Mouse (Mus musculus): ENCODE measurements around the gene Gnb4. TPM values are rescaled to one million over a fixed set of nuclear protein-coding genes. Genes with fewer than 3 reads are reported as not detected.

The Gnb4 gene
- polyA plus RNA-seq, 1 experiment from 2014 or later: 59.4 TPM

- 64% methylated on average over 5 of the region's 5 CpGs for WGBS (ENCODE audit: insufficient replicate concordance)
- Histone ChIP-seq H3K4me3 (ENCODE audit: low read depth, low read length) (no peak overlapping the region), H3K27me3 (ENCODE audit: control insufficient read depth, insufficient read depth, low read length) (no peaks in the 10 kb centered on the region), H3K9ac (ENCODE audit: low read depth, low read length) (no peak overlapping the region), H3K9me3 (replicated peaks; ENCODE audit: control insufficient read depth, low read length) (no peaks in the 10 kb centered on the region), H3K4me1 (ENCODE audit: control insufficient read depth, insufficient read depth, low read length) (no peaks in the 10 kb centered on the region), H3K27ac (ENCODE audit: low read depth, low read length) (no peak overlapping the region), H3K4me2 (no peak overlapping the region), H3K36me3 (ENCODE audit: control insufficient read depth, insufficient read depth, low read length) (peaks cover 8% of the 10 kb centered on the region)
- ATAC-seq (replicated peaks; ENCODE audit: insufficient number of reproducible peaks, low FRiP score, low TSS enrichment): no peak
Measured at GRCm38 (mm10) chr3:32578772-32579171, 37.6 kb downstream of the Gnb4 start.

GRCm38 (mm10) chr3:32575151-32575550, 41.2 kb downstream of the Gnb4 start:
- H3K27ac ChIP-seq (ENCODE audit: low read depth, low read length): no peak overlapping the region
- H3K27me3 ChIP-seq (ENCODE audit: control insufficient read depth, insufficient read depth, low read length): no peaks in the 10 kb centered on the region
- peaks cover 11% of the 10 kb centered on the region for H3K36me3 ChIP-seq (ENCODE audit: control insufficient read depth, insufficient read depth, low read length)
- no peak overlapping the region for H3K9ac ChIP-seq (ENCODE audit: low read depth, low read length)
- no peaks in the 10 kb centered on the region for H3K9me3 ChIP-seq (replicated peaks; ENCODE audit: control insufficient read depth, low read length)
- H3K4me1 ChIP-seq (ENCODE audit: control insufficient read depth, insufficient read depth, low read length): no peaks in the 10 kb centered on the region
- no peak for ATAC-seq (replicated peaks; ENCODE audit: insufficient number of reproducible peaks, low FRiP score, low TSS enrichment)
- no peak overlapping the region for H3K4me2 ChIP-seq
- H3K4me3 ChIP-seq (ENCODE audit: low read depth, low read length): no peak overlapping the region
- WGBS (ENCODE audit: insufficient replicate concordance): 92% methylated on average over 3 of the region's 3 CpGs

GRCm38 (mm10) chr3:32573881-32574280, 42.5 kb downstream of the Gnb4 start:
- Histone ChIP-seq H3K9me3 (replicated peaks; ENCODE audit: control insufficient read depth, low read length) (no peaks in the 10 kb centered on the region), H3K4me2 (no peak overlapping the region), H3K9ac (ENCODE audit: low read depth, low read length) (no peak overlapping the region), H3K27me3 (ENCODE audit: control insufficient read depth, insufficient read depth, low read length) (no peaks in the 10 kb centered on the region), H3K27ac (ENCODE audit: low read depth, low read length) (no peak overlapping the region), H3K4me1 (ENCODE audit: control insufficient read depth, insufficient read depth, low read length) (no peaks in the 10 kb centered on the region), H3K36me3 (ENCODE audit: control insufficient read depth, insufficient read depth, low read length) (peaks cover 23% of the 10 kb centered on the region), H3K4me3 (ENCODE audit: low read depth, low read length) (no peak overlapping the region)
- 85% methylated on average over 9 of the region's 9 CpGs for WGBS (ENCODE audit: insufficient replicate concordance)
- ATAC-seq (replicated peaks; ENCODE audit: insufficient number of reproducible peaks, low FRiP score, low TSS enrichment): no peak

GRCm38 (mm10) chr3:32573086-32573485, 43.3 kb downstream of the Gnb4 start:
- H3K27me3 ChIP-seq (ENCODE audit: control insufficient read depth, insufficient read depth, low read length): no peaks in the 10 kb centered on the region
- 92% methylated on average over 2 of the region's 2 CpGs for whole genome bisulfite sequencing (ENCODE audit: insufficient replicate concordance)
- no peak overlapping the region for H3K4me2 ChIP-seq
- H3K4me3 ChIP-seq (ENCODE audit: low read depth, low read length): no peak overlapping the region
- ATAC-seq (replicated peaks; ENCODE audit: insufficient number of reproducible peaks, low FRiP score, low TSS enrichment): no peak
- no peak overlapping the region for H3K9ac ChIP-seq (ENCODE audit: low read depth, low read length)
- H3K9me3 ChIP-seq (replicated peaks; ENCODE audit: control insufficient read depth, low read length): no peaks in the 10 kb centered on the region
- H3K27ac ChIP-seq (ENCODE audit: low read depth, low read length): no peak overlapping the region
- no peaks in the 10 kb centered on the region for H3K4me1 ChIP-seq (ENCODE audit: control insufficient read depth, insufficient read depth, low read length)
- peaks cover 28% of the 10 kb centered on the region for H3K36me3 ChIP-seq (ENCODE audit: control insufficient read depth, insufficient read depth, low read length)

GRCm38 (mm10) chr3:32563401-32563800, 53.0 kb downstream of the Gnb4 start:
- Histone ChIP-seq H3K9me3 (replicated peaks; ENCODE audit: control insufficient read depth, low read length) (no peaks in the 10 kb centered on the region), H3K4me1 (ENCODE audit: control insufficient read depth, insufficient read depth, low read length) (no peaks in the 10 kb centered on the region), H3K36me3 (ENCODE audit: control insufficient read depth, insufficient read depth, low read length) (peaks cover 35% of the 10 kb centered on the region), H3K9ac (ENCODE audit: low read depth, low read length) (no peak overlapping the region), H3K27ac (ENCODE audit: low read depth, low read length) (no peak overlapping the region), H3K27me3 (ENCODE audit: control insufficient read depth, insufficient read depth, low read length) (no peaks in the 10 kb centered on the region), H3K4me3 (ENCODE audit: low read depth, low read length) (no peak overlapping the region), H3K4me2 (no peak overlapping the region)
- ATAC-seq (replicated peaks; ENCODE audit: insufficient number of reproducible peaks, low FRiP score, low TSS enrichment): no peak
- 93% methylated on average over 6 of the region's 6 CpGs for WGBS (ENCODE audit: insufficient replicate concordance)

- H3K4me1 ChIP-seq (ENCODE audit: control insufficient read depth, insufficient read depth, low read length): no peaks in the 10 kb centered on the region
- ATAC-seq (replicated peaks; ENCODE audit: insufficient number of reproducible peaks, low FRiP score, low TSS enrichment): no peak
- H3K4me2 ChIP-seq: no peak overlapping the region
- no peak overlapping the region for H3K27ac ChIP-seq (ENCODE audit: low read depth, low read length)
- H3K9ac ChIP-seq (ENCODE audit: low read depth, low read length): no peak overlapping the region
- H3K36me3 ChIP-seq (ENCODE audit: control insufficient read depth, insufficient read depth, low read length): peaks cover 12% of the 10 kb centered on the region
- no peaks in the 10 kb centered on the region for H3K27me3 ChIP-seq (ENCODE audit: control insufficient read depth, insufficient read depth, low read length)
- no peak overlapping the region for H3K4me3 ChIP-seq (ENCODE audit: low read depth, low read length)
- 96% methylated on average over 1 of the region's 1 CpGs for WGBS (ENCODE audit: insufficient replicate concordance)
- no peaks in the 10 kb centered on the region for H3K9me3 ChIP-seq (replicated peaks; ENCODE audit: control insufficient read depth, low read length)
Measured at GRCm38 (mm10) chr3:32553061-32553460, 63.3 kb downstream of the Gnb4 start.

- ATAC-seq (replicated peaks; ENCODE audit: insufficient number of reproducible peaks, low FRiP score, low TSS enrichment): no peak
- H3K4me1 ChIP-seq (ENCODE audit: control insufficient read depth, insufficient read depth, low read length): no peaks in the 10 kb centered on the region
- no peak overlapping the region for H3K27ac ChIP-seq (ENCODE audit: low read depth, low read length)
Measured at GRCm38 (mm10) chr3:32538091-32538490, 78.3 kb downstream of the Gnb4 start.

GRCm38 (mm10) chr3:32537556-32537955, 78.8 kb downstream of the Gnb4 start:
- no peak overlapping the region for H3K9ac ChIP-seq (ENCODE audit: low read depth, low read length)
- no peak overlapping the region for H3K4me3 ChIP-seq (ENCODE audit: low read depth, low read length)
- no peaks in the 10 kb centered on the region for H3K9me3 ChIP-seq (replicated peaks; ENCODE audit: control insufficient read depth, low read length)
- no peak overlapping the region for H3K4me2 ChIP-seq
- no peaks in the 10 kb centered on the region for H3K27me3 ChIP-seq (ENCODE audit: control insufficient read depth, insufficient read depth, low read length)
- H3K36me3 ChIP-seq (ENCODE audit: control insufficient read depth, insufficient read depth, low read length): peaks cover 3% of the 10 kb centered on the region; the same call in 1 of the 2 replicates
- no peaks in the 10 kb centered on the region for H3K4me1 ChIP-seq (ENCODE audit: control insufficient read depth, insufficient read depth, low read length)
- no peak overlapping the region for H3K27ac ChIP-seq (ENCODE audit: low read depth, low read length)
- no peak for ATAC-seq (replicated peaks; ENCODE audit: insufficient number of reproducible peaks, low FRiP score, low TSS enrichment)
- 67% methylated on average over 1 of the region's 1 CpGs for WGBS (ENCODE audit: insufficient replicate concordance)

More at GRCm38 (mm10) chr3:32538091-32538490, 78.3 kb downstream of the Gnb4 start:
- no peak overlapping the region for H3K4me2 ChIP-seq
- H3K4me3 ChIP-seq (ENCODE audit: low read depth, low read length): no peak overlapping the region
- WGBS (ENCODE audit: insufficient replicate concordance): 85% methylated on average over 5 of the region's 5 CpGs
- H3K9me3 ChIP-seq (replicated peaks; ENCODE audit: control insufficient read depth, low read length): no peaks in the 10 kb centered on the region
- H3K9ac ChIP-seq (ENCODE audit: low read depth, low read length): no peak overlapping the region
- no peaks in the 10 kb centered on the region for H3K27me3 ChIP-seq (ENCODE audit: control insufficient read depth, insufficient read depth, low read length)
- peaks cover 3% of the 10 kb centered on the region; the same call in 1 of the 2 replicates for H3K36me3 ChIP-seq (ENCODE audit: control insufficient read depth, insufficient read depth, low read length)

GRCm38 (mm10) chr3:32535692-32536091, 80.7 kb downstream of the Gnb4 start:
- Histone ChIP-seq H3K9me3 (replicated peaks; ENCODE audit: control insufficient read depth, low read length) (no peaks in the 10 kb centered on the region), H3K27me3 (ENCODE audit: control insufficient read depth, insufficient read depth, low read length) (no peaks in the 10 kb centered on the region), H3K36me3 (ENCODE audit: control insufficient read depth, insufficient read depth, low read length) (peaks cover 3% of the 10 kb centered on the region; the same call in 1 of the 2 replicates), H3K4me3 (ENCODE audit: low read depth, low read length) (no peak overlapping the region), H3K9ac (ENCODE audit: low read depth, low read length) (no peak overlapping the region), H3K4me1 (ENCODE audit: control insufficient read depth, insufficient read depth, low read length) (no peaks in the 10 kb centered on the region), H3K27ac (ENCODE audit: low read depth, low read length) (no peak overlapping the region), H3K4me2 (no peak overlapping the region)
- 43% methylated on average over 1 of the region's 1 CpGs for WGBS (ENCODE audit: insufficient replicate concordance)
- no peak for ATAC-seq (replicated peaks; ENCODE audit: insufficient number of reproducible peaks, low FRiP score, low TSS enrichment)
